Mouse (Mus musculus) CH12.LX (cell line): ENCODE data around the gene Cnn2. TPM values are rescaled to one million over a fixed set of nuclear protein-coding genes. Genes with fewer than 3 reads are reported as not detected.
A peak's percentile ranks its signal among the peaks of the same experiment; 100 is the strongest.

ENCODE experiments used
- DNase-seq: peaks from one replicate; pipeline ENCODE4 v3.0.0-alpha.2; 2013; ENCODE audit errors: extremely low read depth
- H3K27ac ChIP-seq: 2 replicates; pipeline ENCODE4 v1.5.1; 2012; ENCODE audit warnings: low read depth, mild to moderate bottlenecking, control low read depth, moderate library complexity; ENCODE audit not compliant: insufficient read depth
- H3K27me3 ChIP-seq: replicated peaks from 2 replicates; pipeline ENCODE3; 2012; ENCODE audit warnings: inconsistent platforms
- H3K36me3 ChIP-seq, 2 experiments: replicated peaks in 1 of 2; 2 replicates each; pipeline versions ENCODE3 to v1.6.1; 2012; ENCODE audit warnings: inconsistent platforms in 1 of 2, low read length in 1 of 2, mild to moderate bottlenecking in 1 of 2, mixed read lengths in 1 of 2, moderate library complexity in 1 of 2; ENCODE audit not compliant: control insufficient read depth in 1 of 2, insufficient read depth in 1 of 2
- H3K4me1 ChIP-seq, 2 experiments: 2 replicates each; pipeline ENCODE4 v1.6.1; 2012; ENCODE audit warnings: inconsistent platforms in 1 of 2, moderate library complexity in 1 of 2; ENCODE audit not compliant: insufficient read depth in 2 of 2, control insufficient read depth in 1 of 2
- H3K4me2 ChIP-seq: 2 replicates; pipeline ENCODE4 v1.6.1; 2012; ENCODE audit warnings: low read depth, mild to moderate bottlenecking, control low read depth; ENCODE audit not compliant: poor library complexity, insufficient read depth, severe bottlenecking
- H3K4me3 ChIP-seq, 3 experiments: fragments of 150-350 bp in 1 of 3; sonication (generic) in 1 of 3; replicated peaks in 1 of 3; 2 replicates each; pipeline versions ENCODE3 to v1.5.1; 2011 to 2012; ENCODE audit warnings: low read depth in 2 of 3, low read length in 2 of 3, mild to moderate bottlenecking in 2 of 3, moderate library complexity in 2 of 3, control low read depth in 1 of 3, improper control_type of control experiment in 1 of 3, inconsistent platforms in 1 of 3, mixed read lengths in 1 of 3; ENCODE audit not compliant: poor library complexity in 1 of 3
- H3K79me2 ChIP-seq: replicated peaks from 2 replicates; pipeline ENCODE4 v1.6.1; 2012; ENCODE audit warnings: mild to moderate bottlenecking, moderate library complexity; ENCODE audit not compliant: control insufficient read depth, poor library complexity, insufficient read depth, severe bottlenecking; ENCODE audit errors: extremely low read depth
- H3K9ac ChIP-seq: 2 replicates; pipeline ENCODE4 v1.6.1; 2012; ENCODE audit warnings: low read depth, mild to moderate bottlenecking, control low read depth, moderate library complexity; ENCODE audit not compliant: insufficient read depth
- H3K9me3 ChIP-seq: replicated peaks from 2 replicates; pipeline ENCODE3; 2012; ENCODE audit warnings: low read length, inconsistent platforms, mixed read lengths
- CHD1 ChIP-seq: IDR thresholded peaks from 2 replicates; pipeline ENCODE4 v1.6.1; 2012; ENCODE audit warnings: low read depth, low read length, improper control_type of control experiment, inconsistent platforms
- CTCF ChIP-seq, 2 experiments: IDR thresholded peaks in 1 of 2; conservative IDR thresholded peaks in 1 of 2; 2 replicates each; pipeline ENCODE4 v1.5.1; 2011 to 2012; ENCODE audit warnings: low read depth in 2 of 2, low read length in 2 of 2, improper control_type of control experiment in 1 of 2, inconsistent platforms in 1 of 2, mild to moderate bottlenecking in 1 of 2, moderate library complexity in 1 of 2
- E2F4 ChIP-seq: IDR thresholded peaks from 2 replicates; pipeline ENCODE4 v1.6.1; 2011; ENCODE audit warnings: low read depth, low read length, improper control_type of control experiment; ENCODE audit not compliant: insufficient replicate concordance
- ELF1 ChIP-seq: IDR thresholded peaks from 2 replicates; pipeline ENCODE4 v1.6.1; 2014; ENCODE audit warnings: low read depth, mild to moderate bottlenecking, inconsistent platforms, low read length, improper control_type of control experiment
- ETS1 ChIP-seq: conservative IDR thresholded peaks from 2 replicates; pipeline ENCODE4 v1.6.1; 2012; ENCODE audit warnings: low read depth, mild to moderate bottlenecking, inconsistent platforms, low read length, improper control_type of control experiment, moderate library complexity
- GABPA ChIP-seq: IDR thresholded peaks from 2 replicates; pipeline ENCODE4 v1.6.1; 2012; ENCODE audit warnings: low read depth, low read length, improper control_type of control experiment, inconsistent platforms; ENCODE audit not compliant: insufficient replicate concordance
- JUND ChIP-seq: conservative IDR thresholded peaks from 2 replicates; pipeline ENCODE4 v1.6.1; 2011; ENCODE audit warnings: low read depth, low read length, improper control_type of control experiment
- MAFK ChIP-seq: IDR thresholded peaks from 2 replicates; pipeline ENCODE4 v1.6.1; 2011; ENCODE audit warnings: low read length, improper control_type of control experiment; ENCODE audit not compliant: insufficient replicate concordance
- MEF2A ChIP-seq: IDR thresholded peaks from 2 replicates; pipeline ENCODE4 v1.6.1; 2014; ENCODE audit warnings: low read depth, mild to moderate bottlenecking, inconsistent platforms, low read length, improper control_type of control experiment, borderline replicate concordance
- NELFE ChIP-seq: IDR thresholded peaks from 2 replicates; pipeline ENCODE4 v1.6.1; 2011; ENCODE audit warnings: low read depth, low read length, improper control_type of control experiment
- PAX5 ChIP-seq: IDR thresholded peaks from 2 replicates; pipeline ENCODE4 v1.6.1; 2012; ENCODE audit warnings: low read length, inconsistent platforms, mixed read lengths
- POLR2AphosphoS2 ChIP-seq: IDR thresholded peaks from 2 replicates; pipeline ENCODE4 v1.6.1; 2011; ENCODE audit warnings: low read depth, low read length, improper control_type of control experiment
- RAD21 ChIP-seq: IDR thresholded peaks from 2 replicates; pipeline ENCODE4 v1.6.1; 2011; ENCODE audit warnings: low read depth, mild to moderate bottlenecking, low read length, improper control_type of control experiment, moderate library complexity
- USF1 ChIP-seq: IDR thresholded peaks from 2 replicates; pipeline ENCODE4 v1.6.1; 2014; ENCODE audit warnings: low read depth, mild to moderate bottlenecking, inconsistent platforms, low read length, improper control_type of control experiment
- USF2 ChIP-seq: conservative IDR thresholded peaks from 2 replicates; pipeline ENCODE4 v1.6.1; 2011; ENCODE audit warnings: low read depth, low read length, improper control_type of control experiment
- ZC3H11A ChIP-seq: IDR thresholded peaks from 2 replicates; pipeline ENCODE4 v1.6.1; 2012; ENCODE audit warnings: low read depth, mild to moderate bottlenecking, inconsistent platforms, low read length, improper control_type of control experiment
- ZKSCAN1 ChIP-seq: IDR thresholded peaks from 2 replicates; pipeline ENCODE4 v1.6.1; 2012; ENCODE audit warnings: low read depth, inconsistent platforms, low read length, improper control_type of control experiment, borderline replicate concordance
- ZMIZ1 ChIP-seq: IDR thresholded peaks from 2 replicates; pipeline ENCODE4 v1.6.1; 2012; ENCODE audit warnings: low read depth, mild to moderate bottlenecking, inconsistent platforms, low read length, improper control_type of control experiment
- ZNF384 ChIP-seq: IDR thresholded peaks from 2 replicates; pipeline ENCODE4 v1.6.1; 2012; ENCODE audit warnings: low read depth, low read length, improper control_type of control experiment, inconsistent platforms
- dilution Hi-C: fragments of 300-500 bp; cut with MboI; formaldehyde crosslinking; loops from 2 replicates; pipeline ENCODE4 v1.14.3; 2020; ENCODE audit warnings: low sequenced_read_pairs; ENCODE audit not compliant: extremely low pct_unique_long_range_greater_than_20kb, extremely low pct_ligation_motif_present
- in situ Hi-C: fragments of 300-500 bp; cut with MboI; formaldehyde crosslinking; loops from 3 replicates; pipeline ENCODE4 v1.14.3; 2019; ENCODE audit warnings: low sequenced_read_pairs, low pct_ligation_motif_present, low pct_unique_long_range_greater_than_20kb, mixed read lengths
- polyA plus RNA-seq: library from polyadenylated mRNA; unstranded; fragments of >175 nt; gene quantifications from 2 replicates; pipeline ENCODE4 v1.2.1, GENCODE M21; 2012; ENCODE audit warnings: low read depth; ENCODE audit not compliant: insufficient read length
- total RNA-seq, 2 experiments: library from RNA; depleted of rRNA; stranded (reverse); fragments of 300-350 nt in 1 of 2; fragments of >200 nt in 1 of 2; gene quantifications; 2 replicates each; pipeline ENCODE4 v1.2.3; 2012 to 2014

Cnn2 gene
- total and polyA plus RNA-seq, 3 experiments = 26.9 to 62.7 (median 49.0) TPM

GRCm38 (mm10) chr10:80025044-80025347 is 36.6 kb downstream of the Cnn2 start:
- in situ Hi-C loops = no loop called here
- TF ChIP-seq ZNF384 (no peak), CTCF (conservative IDR thresholded peaks at IDR 0.05 in 1 of 2, IDR thresholded peaks at IDR 0.05 in 1 of 2; ENCODE audit: low read depth in 2 of 2, low read length in 2 of 2) (no peak)
- peaks cover 62 to 82% of the 10 kb centered on the region in 2 experiments for H3K36me3 ChIP-seq
- peaks cover 27 to 39% of the 10 kb centered on the region in 2 experiments for H3K4me1 ChIP-seq
- no peaks in the 10 kb centered on the region for H3K27me3 ChIP-seq
- H3K27ac ChIP-seq = peak overlapping the region; percentile 97
- peak overlapping the region; percentile 5; the same call in 1 of the 2 replicates for H3K9ac ChIP-seq
- H3K4me3 ChIP-seq = peak overlapping the region in 1 of 3 experiments; percentile 34
- dilution Hi-C loops = no loop called here
- H3K9me3 ChIP-seq = no peaks in the 10 kb centered on the region
- H3K79me2 ChIP-seq = no peaks in the 10 kb centered on the region
- H3K4me2 ChIP-seq = peak overlapping the region; percentile 35
- no peak for DNase-seq

- dilution Hi-C loops = no loop called here
- no peaks in the 10 kb centered on the region for H3K79me2 ChIP-seq
- no peak for DNase-seq
- peaks cover 27 to 43% of the 10 kb centered on the region in 2 experiments for H3K4me1 ChIP-seq
- TF ChIP-seq RAD21 (no peak), MEF2A (no peak), JUND (no peak), CTCF (conservative IDR thresholded peaks at IDR 0.05 in 1 of 2, IDR thresholded peaks at IDR 0.05 in 1 of 2; ENCODE audit: low read depth in 2 of 2, low read length in 2 of 2) (no peak), ZKSCAN1 (no peak), USF1 (no peak)
- TF ChIP-seq, all 38 proteins: peak for 0
- H3K4me2 ChIP-seq = no peak overlapping the region
- H3K27me3 ChIP-seq = no peaks in the 10 kb centered on the region
- H3K4me3 ChIP-seq = no peak overlapping the region
- H3K9ac ChIP-seq = no peak overlapping the region
- H3K36me3 ChIP-seq = peaks cover 66 to 82% of the 10 kb centered on the region in 2 experiments
- H3K27ac ChIP-seq = peak overlapping the region; percentile 97
- H3K9me3 ChIP-seq = no peaks in the 10 kb centered on the region
- in situ Hi-C loops = no loop called here
Measured at GRCm38 (mm10) chr10:80025463-80025862, 37.1 kb downstream of the Cnn2 start.

GRCm38 (mm10) chr10:80025889-80026288 is 37.5 kb downstream of the Cnn2 start:
- TF ChIP-seq NELFE (no peak), MAFK (no peak), CTCF (conservative IDR thresholded peaks at IDR 0.05 in 1 of 2, IDR thresholded peaks at IDR 0.05 in 1 of 2; ENCODE audit: low read depth in 2 of 2, low read length in 2 of 2) (no peak), ZC3H11A (no peak), ETS1 (no peak), POLR2AphosphoS2 (no peak), GABPA (no peak), PAX5 (no peak), ZMIZ1 (no peak), CHD1 (no peak), E2F4 (no peak), USF2 (no peak), JUND (no peak), ELF1 (no peak)
- dilution Hi-C loops (no loop called here), in situ Hi-C loops (no loop called here)
- no peaks in the 10 kb centered on the region for H3K27me3 ChIP-seq
- no peak overlapping the region for H3K4me3 ChIP-seq
- H3K79me2 ChIP-seq = no peaks in the 10 kb centered on the region
- H3K9me3 ChIP-seq = no peaks in the 10 kb centered on the region
- H3K4me1 ChIP-seq = peaks cover 31 to 47% of the 10 kb centered on the region in 2 experiments
- peak; percentile 62 for DNase-seq
- H3K9ac ChIP-seq = no peak overlapping the region
- no peak overlapping the region for H3K4me2 ChIP-seq
- H3K36me3 ChIP-seq = peaks cover 66 to 82% of the 10 kb centered on the region in 2 experiments
- H3K27ac ChIP-seq = no peak overlapping the region
